Comparison of ENCODE assay signal across 24 mouse cellular contexts in genomic region chr11:66845238-66845637, GRCm38 (mm10).
DNase-seq lines count a peak whose midpoint lies in the region; ATAC-seq and TF ChIP-seq lines count a peak whose summit lies in the region.
"Had no signal": no experiment of that assay in that cellular context is flagged by ENCODE, and none has a peak within 500 bp of the region (broad histone marks: within the 10 kb centered on the region; RNA-seq: fewer than 3 reads in every experiment).

No protein-coding gene starts in this region.

- H3K27ac ChIP-seq in forebrain, embryonic 10.5 days: 0 out of 2 replicates have a peak overlapping the region, but pooled peaks have one; percentile 81
- H3K27ac ChIP-seq in forebrain, embryonic 13.5 days: no peak overlapping the region
- H3K27ac ChIP-seq in intestine, postnatal 0 days (ENCODE audit: low read depth, low read length): no peak overlapping the region
- no peak overlapping the region for H3K27ac ChIP-seq in intestine, embryonic 15.5 days
- H3K27ac ChIP-seq in midbrain, postnatal 0 days (ENCODE audit: low read depth, low read length): no peak overlapping the region
- no peak overlapping the region for H3K27ac ChIP-seq in midbrain, embryonic 14.5 days (replicated peaks; ENCODE audit: low read depth, low read length)
- H3K27ac ChIP-seq: embryonic facial prominence, embryonic 12.5 days; heart, embryonic 10.5 days; limb, embryonic 13.5 days; liver, embryonic 12.5 days had no signal

- TF ChIP-seq CTCF in intestine, postnatal 0 days (IDR thresholded peaks at IDR 0.05; ENCODE audit: low read depth): peak; percentile 21
- TF ChIP-seq CTCF in midbrain, postnatal 0 days (IDR thresholded peaks at IDR 0.05): peak; percentile 64

- no peak for DNase-seq in forebrain, embryonic 10.5 days (ENCODE audit: extremely low spot score, low spot score)
- DNase-seq in midbrain, postnatal 0 days (ENCODE audit: low spot score): peak; percentile 41
- no peak for DNase-seq in midbrain, embryonic 14.5 days
- DNase-seq in thymus, postnatal 10 days (ENCODE audit: low spot score in 2 of 2): no peak
- DNase-seq: adrenal gland, postnatal 36 days; cerebellum, adult 11 months; kidney, adult 2 months; kidney, postnatal 10 days; layer of hippocampus, postnatal 36 days; lung, adult 18-20 months; lung, postnatal 14 days; right cerebral cortex, postnatal 14 days; spleen, adult 18-20 months; thymus, postnatal 14 days had no signal

- H3K9ac ChIP-seq in forebrain, embryonic 13.5 days: no peak overlapping the region
- no peak overlapping the region for H3K9ac ChIP-seq in intestine, postnatal 0 days (ENCODE audit: low read depth, low read length)
- no peak overlapping the region for H3K9ac ChIP-seq in intestine, embryonic 15.5 days
- H3K9ac ChIP-seq in midbrain, postnatal 0 days (replicated peaks; ENCODE audit: low read length, poor library complexity, severe bottlenecking): no peak overlapping the region
- H3K9ac ChIP-seq in midbrain, embryonic 14.5 days (replicated peaks; ENCODE audit: low read length): no peak overlapping the region
- H3K9ac ChIP-seq: embryonic facial prominence, embryonic 12.5 days; limb, embryonic 13.5 days; liver, embryonic 12.5 days had no signal

- peaks cover 21% of the 10 kb centered on the region for H3K4me1 ChIP-seq in forebrain, embryonic 10.5 days
- H3K4me1 ChIP-seq in forebrain, embryonic 13.5 days: peaks cover 17% of the 10 kb centered on the region
- H3K4me1 ChIP-seq in intestine, postnatal 0 days (replicated peaks; ENCODE audit: control insufficient read depth, insufficient read depth, low read length): no peaks in the 10 kb centered on the region
- no peaks in the 10 kb centered on the region for H3K4me1 ChIP-seq in intestine, embryonic 15.5 days (replicated peaks)
- peaks cover 4% of the 10 kb centered on the region; the same call in 1 of the 2 replicates for H3K4me1 ChIP-seq in midbrain, postnatal 0 days (ENCODE audit: insufficient read depth, low read length)
- peaks cover 7% of the 10 kb centered on the region for H3K4me1 ChIP-seq in midbrain, embryonic 14.5 days (ENCODE audit: control insufficient read depth, insufficient read depth, low read length)
- H3K4me1 ChIP-seq: embryonic facial prominence, embryonic 12.5 days; limb, embryonic 13.5 days; liver, embryonic 12.5 days; megakaryocyte, embryonic 14.5 days had no signal

- H3K4me3 ChIP-seq in forebrain, embryonic 10.5 days: no peak overlapping the region
- no peak overlapping the region for H3K4me3 ChIP-seq in forebrain, embryonic 13.5 days
- no peak overlapping the region for H3K4me3 ChIP-seq in intestine, postnatal 0 days (ENCODE audit: low read depth, low read length)
- no peak overlapping the region for H3K4me3 ChIP-seq in intestine, embryonic 15.5 days (replicated peaks)
- no peak overlapping the region for H3K4me3 ChIP-seq in midbrain, postnatal 0 days (ENCODE audit: low read depth, low read length)
- no peak overlapping the region for H3K4me3 ChIP-seq in midbrain, embryonic 14.5 days (replicated peaks; ENCODE audit: low read depth, low read length)
- H3K4me3 ChIP-seq: embryonic facial prominence, embryonic 12.5 days; heart, embryonic 10.5 days; limb, embryonic 13.5 days; liver, embryonic 12.5 days; megakaryocyte, embryonic 14.5 days had no signal

- no peak for ATAC-seq in forebrain, embryonic 13.5 days
- no peak for ATAC-seq in intestine, postnatal 0 days
- no peak for ATAC-seq in intestine, embryonic 15.5 days
- no peak for ATAC-seq in midbrain, postnatal 0 days (ENCODE audit: low FRiP score)
- ATAC-seq in midbrain, embryonic 14.5 days (ENCODE audit: low FRiP score, low TSS enrichment): no peak
- no peak for ATAC-seq in megakaryocyte, adult 5-6 weeks (ENCODE audit: poor library complexity, severe bottlenecking)
- ATAC-seq: CD4-positive, CD25-positive, alpha-beta regulatory T cell, adult 4 months; liver, embryonic 12.5 days had no signal

- H3K27me3 ChIP-seq in forebrain, embryonic 10.5 days (ENCODE audit: poor library complexity, severe bottlenecking): no peaks in the 10 kb centered on the region
- H3K27me3 ChIP-seq in forebrain, embryonic 13.5 days: no peaks in the 10 kb centered on the region
- no peaks in the 10 kb centered on the region for H3K27me3 ChIP-seq in intestine, postnatal 0 days (replicated peaks; ENCODE audit: control insufficient read depth, insufficient read depth, low read length)
- H3K27me3 ChIP-seq in intestine, embryonic 15.5 days (replicated peaks): no peaks in the 10 kb centered on the region
- no peaks in the 10 kb centered on the region for H3K27me3 ChIP-seq in midbrain, postnatal 0 days (ENCODE audit: insufficient read depth, low read length)
- H3K27me3 ChIP-seq in midbrain, embryonic 14.5 days (ENCODE audit: control insufficient read depth, insufficient read depth, low read length): no peaks in the 10 kb centered on the region
- H3K27me3 ChIP-seq: embryonic facial prominence, embryonic 12.5 days; limb, embryonic 13.5 days; liver, embryonic 12.5 days; megakaryocyte, embryonic 14.5 days had no signal

- H3K36me3 ChIP-seq in forebrain, embryonic 10.5 days (replicated peaks): no peaks in the 10 kb centered on the region
- no peaks in the 10 kb centered on the region for H3K36me3 ChIP-seq in forebrain, embryonic 13.5 days (ENCODE audit: poor library complexity, severe bottlenecking)
- no peaks in the 10 kb centered on the region for H3K36me3 ChIP-seq in intestine, postnatal 0 days (ENCODE audit: control insufficient read depth, insufficient read depth)
- H3K36me3 ChIP-seq in intestine, embryonic 15.5 days: no peaks in the 10 kb centered on the region
- no peaks in the 10 kb centered on the region for H3K36me3 ChIP-seq in midbrain, postnatal 0 days (ENCODE audit: insufficient read depth, low read length)
- no peaks in the 10 kb centered on the region for H3K36me3 ChIP-seq in midbrain, embryonic 14.5 days (ENCODE audit: control insufficient read depth, insufficient read depth, low read length)
- H3K36me3 ChIP-seq: embryonic facial prominence, embryonic 12.5 days; heart, embryonic 10.5 days; limb, embryonic 13.5 days; liver, embryonic 12.5 days had no signal

- no peaks in the 10 kb centered on the region for H3K9me3 ChIP-seq in forebrain, embryonic 10.5 days
- H3K9me3 ChIP-seq in forebrain, embryonic 13.5 days (replicated peaks): no peaks in the 10 kb centered on the region
- no peaks in the 10 kb centered on the region for H3K9me3 ChIP-seq in intestine, postnatal 0 days (ENCODE audit: control insufficient read depth)
- no peaks in the 10 kb centered on the region for H3K9me3 ChIP-seq in intestine, embryonic 15.5 days
- H3K9me3 ChIP-seq in midbrain, postnatal 0 days (ENCODE audit: low read length): no peaks in the 10 kb centered on the region
- no peaks in the 10 kb centered on the region for H3K9me3 ChIP-seq in midbrain, embryonic 14.5 days (ENCODE audit: control insufficient read depth, low read length)
- H3K9me3 ChIP-seq: embryonic facial prominence, embryonic 12.5 days; heart, embryonic 10.5 days; limb, embryonic 13.5 days; liver, embryonic 12.5 days; megakaryocyte, embryonic 14.5 days had no signal

- no peak overlapping the region for H3K4me2 ChIP-seq in forebrain, embryonic 13.5 days
- no peak overlapping the region for H3K4me2 ChIP-seq in intestine, postnatal 0 days (replicated peaks; ENCODE audit: low read depth)
- no peak overlapping the region for H3K4me2 ChIP-seq in intestine, embryonic 15.5 days (replicated peaks)
- H3K4me2 ChIP-seq in midbrain, postnatal 0 days (ENCODE audit: low read depth, low read length, poor library complexity, severe bottlenecking): no peak overlapping the region
- no peak overlapping the region for H3K4me2 ChIP-seq in midbrain, embryonic 14.5 days (ENCODE audit: low read length)
- H3K4me2 ChIP-seq: embryonic facial prominence, embryonic 12.5 days; limb, embryonic 13.5 days; liver, embryonic 12.5 days had no signal
